Mouse (Mus musculus) midbrain, postnatal 0 days (tissue): ENCODE measurements around the gene Mocs1. TPM values are rescaled to one million over a fixed set of nuclear protein-coding genes. Genes with fewer than 3 reads are reported as not detected.

Experiments
- ATAC-seq: fragments of 200-750 bp; cut with Nextera tagmentation; 2 replicates; pipeline ENCODE4 v1.8.0; 2017; ENCODE audit warnings: moderate number of reproducible peaks, mild to moderate bottlenecking, moderate TSS enrichment, moderate library complexity; ENCODE audit not compliant: low FRiP score
- DNase-seq: peaks from one replicate; pipeline ENCODE4 v3.0.0-alpha.2; 2015; ENCODE audit warnings: low spot score
- H3K27ac ChIP-seq: fragments of 300-500 bp; sonication (generic); 2 replicates; pipeline ENCODE4 v1.5.1; 2014; ENCODE audit warnings: low read depth, mild to moderate bottlenecking, low read length, mixed read lengths
- H3K27me3 ChIP-seq: fragments of 300-500 bp; sonication (generic); 2 replicates; pipeline ENCODE4 v1.6.1; 2014; ENCODE audit warnings: low read length, control low read depth, mixed read lengths; ENCODE audit not compliant: insufficient read depth
- H3K36me3 ChIP-seq: fragments of 300-500 bp; sonication (generic); 2 replicates; pipeline ENCODE4 v1.6.1; 2014; ENCODE audit warnings: low read length, control low read depth, mixed read lengths; ENCODE audit not compliant: insufficient read depth
- H3K4me1 ChIP-seq: fragments of 300-500 bp; sonication (generic); 2 replicates; pipeline ENCODE4 v1.6.1; 2014; ENCODE audit warnings: mild to moderate bottlenecking, control low read depth, antibody characterized with exemption, low read length, mixed read lengths; ENCODE audit not compliant: insufficient read depth
- H3K4me2 ChIP-seq: fragments of 300-500 bp; sonication (generic); 2 replicates; pipeline ENCODE4 v1.6.1; 2014; ENCODE audit warnings: low read depth, mild to moderate bottlenecking, low read length, mixed read lengths; ENCODE audit not compliant: poor library complexity, severe bottlenecking
- H3K4me3 ChIP-seq: fragments of 300-500 bp; sonication (generic); 2 replicates; pipeline ENCODE4 v1.5.1; 2014; ENCODE audit warnings: low read depth, mild to moderate bottlenecking, low read length, moderate library complexity
- H3K9ac ChIP-seq: fragments of 300-500 bp; sonication (generic); replicated peaks from 2 replicates; pipeline ENCODE4 v1.6.1; 2014; ENCODE audit warnings: mild to moderate bottlenecking, low read length, moderate library complexity, mixed read lengths; ENCODE audit not compliant: poor library complexity, severe bottlenecking
- H3K9me3 ChIP-seq: fragments of 300-500 bp; sonication (generic); 2 replicates; pipeline ENCODE4 v1.6.1; 2016; ENCODE audit warnings: low read length, control low read depth
- CTCF ChIP-seq: IDR thresholded peaks from 2 replicates; pipeline ENCODE4 v1.5.1; 2016; ENCODE audit warnings: antibody characterized with exemption, mild to moderate bottlenecking
- WGBS: fragments of 180-500 bp; shearing (Covaris S2); extraction: QIAGEN DNeasy Blood & Tissue Kit; methylation state at CpG from one replicate; pipeline ENCODE4 v1.1.7; 2014; 5-methylcytosine and 5-hydroxymethylcytosine counted together
- polyA plus RNA-seq: library from polyadenylated mRNA; unstranded; fragments of >200 nt; fragmentation: Nextera tagmentation; extraction: Ambion mirVana; gene quantifications from 2 replicates; pipeline ENCODE4 v1.2.1, GENCODE M21; 2015
- total RNA-seq: library from RNA; depleted of rRNA; stranded (reverse); fragments of >200 nt; gene quantifications from 2 replicates; pipeline ENCODE4 v1.2.3, GENCODE M21; 2014

The Mocs1 gene
- total and polyA plus RNA-seq, 2 experiments from 2014 or later, result 5.2 to 8.6 TPM

- H3K9me3 ChIP-seq, result no peaks in the 10 kb centered on the region
- 68% methylated on average over 3 of the region's 3 CpGs for WGBS
- no peak overlapping the region for H3K27ac ChIP-seq
- H3K4me1 ChIP-seq, result no peaks in the 10 kb centered on the region
- DNase-seq (no peak), ATAC-seq (no peak)
- H3K36me3 ChIP-seq, result no peaks in the 10 kb centered on the region
- no peak overlapping the region for H3K4me3 ChIP-seq
- no peak overlapping the region for H3K9ac ChIP-seq
- no peaks in the 10 kb centered on the region for H3K27me3 ChIP-seq
- no peak for TF ChIP-seq CTCF
- H3K4me2 ChIP-seq, result no peak overlapping the region
Measured at GRCm38 (mm10) chr17:49416228-49416627, 11.9 kb upstream of the Mocs1 start.

GRCm38 (mm10) chr17:49419813-49420212, 8.3 kb upstream of the Mocs1 start:
- WGBS, result 77% methylated on average over 6 of the region's 6 CpGs
- TF ChIP-seq CTCF, result no peak
- H3K4me2 ChIP-seq, result no peak overlapping the region
- H3K4me1 ChIP-seq, result no peaks in the 10 kb centered on the region
- no peak for DNase-seq
- H3K27ac ChIP-seq, result no peak overlapping the region
- no peaks in the 10 kb centered on the region for H3K27me3 ChIP-seq
- H3K4me3 ChIP-seq, result no peak overlapping the region
- no peak overlapping the region for H3K9ac ChIP-seq
- ATAC-seq, result no peak
- H3K9me3 ChIP-seq, result no peaks in the 10 kb centered on the region
- no peaks in the 10 kb centered on the region for H3K36me3 ChIP-seq

GRCm38 (mm10) chr17:49422286-49423066, 5.7 kb upstream of the Mocs1 start:
- no peak overlapping the region for H3K9ac ChIP-seq
- H3K36me3 ChIP-seq, result no peaks in the 10 kb centered on the region
- H3K27me3 ChIP-seq, result no peaks in the 10 kb centered on the region
- no peak for ATAC-seq
- H3K9me3 ChIP-seq, result no peaks in the 10 kb centered on the region
- no peak overlapping the region for H3K4me2 ChIP-seq
- WGBS, result 82% methylated on average over 3 of the region's 3 CpGs
- no peak overlapping the region for H3K4me3 ChIP-seq
- DNase-seq, result no peak
- TF ChIP-seq CTCF, result no peak
- no peaks in the 10 kb centered on the region for H3K4me1 ChIP-seq
- H3K27ac ChIP-seq, result no peak overlapping the region

- WGBS, result 92% methylated on average over 2 of the region's 2 CpGs
- Histone ChIP-seq H3K27ac (no peak overlapping the region), H3K4me1 (no peaks in the 10 kb centered on the region), H3K36me3 (no peaks in the 10 kb centered on the region), H3K27me3 (no peaks in the 10 kb centered on the region), H3K4me2 (no peak overlapping the region), H3K9me3 (no peaks in the 10 kb centered on the region), H3K9ac (no peak overlapping the region), H3K4me3 (no peak overlapping the region)
- no peak for DNase-seq
- no peak for ATAC-seq
- no peak for TF ChIP-seq CTCF
Measured at GRCm38 (mm10) chr17:49423067-49423325, 5.2 kb upstream of the Mocs1 start.

GRCm38 (mm10) chr17:49423872-49424271, 4.3 kb upstream of the Mocs1 start:
- Histone ChIP-seq H3K4me2 (no peak overlapping the region), H3K9me3 (no peaks in the 10 kb centered on the region), H3K9ac (no peak overlapping the region), H3K27ac (no peak overlapping the region), H3K27me3 (no peaks in the 10 kb centered on the region), H3K4me3 (no peak overlapping the region), H3K36me3 (no peaks in the 10 kb centered on the region), H3K4me1 (0 out of 2 replicates have a peak, but pooled peaks cover 2% of the 10 kb centered on the region)
- DNase-seq (no peak), ATAC-seq (no peak)
- TF ChIP-seq CTCF, result no peak
- WGBS, result 88% methylated on average over 3 of the region's 3 CpGs

GRCm38 (mm10) chr17:49427631-49428238, 427 bp upstream of the Mocs1 start:
- no peak overlapping the region for H3K27ac ChIP-seq
- no peaks in the 10 kb centered on the region for H3K9me3 ChIP-seq
- peak overlapping the region; percentile 95 for H3K4me2 ChIP-seq
- DNase-seq (no peak), ATAC-seq (peak; percentile 4; the same call in 1 of the 2 replicates)
- H3K4me1 ChIP-seq, result peaks cover 6% of the 10 kb centered on the region; the same call in 1 of the 2 replicates
- H3K27me3 ChIP-seq, result no peaks in the 10 kb centered on the region
- no peak overlapping the region for H3K9ac ChIP-seq
- WGBS, result 19% methylated on average over 9 of the region's 9 CpGs
- peak overlapping the region; percentile 72 for H3K4me3 ChIP-seq
- no peaks in the 10 kb centered on the region for H3K36me3 ChIP-seq
- TF ChIP-seq CTCF, result peak; percentile 56
